Mouse (Mus musculus) liver, embryonic 11.5 days (tissue): ENCODE measurements around the gene A230050P20Rik. TPM values are rescaled to one million over a fixed set of nuclear protein-coding genes. Genes with fewer than 3 reads are reported as not detected.

Source experiments
- ATAC-seq: fragments of 200-750 bp; cut with Nextera tagmentation; replicated peaks from 2 replicates; pipeline ENCODE4 v1.8.0; 2017; ENCODE audit warnings: moderate number of reproducible peaks, mild to moderate bottlenecking, moderate TSS enrichment, moderate library complexity; ENCODE audit not compliant: low FRiP score
- DNase-seq: peaks from one replicate; pipeline ENCODE4 v3.0.0-alpha.2; 2017; ENCODE audit warnings: low spot score
- H3K27ac ChIP-seq: fragments of 300-500 bp; sonication (generic); 2 replicates; pipeline ENCODE4 v1.5.1; 2014; ENCODE audit warnings: mild to moderate bottlenecking, low read depth, low read length, control low read depth
- H3K27me3 ChIP-seq: fragments of 300-500 bp; sonication (generic); replicated peaks from 2 replicates; pipeline ENCODE4 v1.6.1; 2014; ENCODE audit warnings: low read length, mixed read lengths; ENCODE audit not compliant: control insufficient read depth, insufficient read depth
- H3K36me3 ChIP-seq: fragments of 300-500 bp; sonication (generic); 2 replicates; pipeline ENCODE4 v1.6.1; 2014; ENCODE audit warnings: mild to moderate bottlenecking, low read length, moderate library complexity, mixed read lengths; ENCODE audit not compliant: control insufficient read depth, insufficient read depth
- H3K4me1 ChIP-seq: fragments of 300-500 bp; sonication (generic); replicated peaks from 2 replicates; pipeline ENCODE4 v1.6.1; 2014; ENCODE audit warnings: low read length, mixed read lengths; ENCODE audit not compliant: control insufficient read depth, insufficient read depth
- H3K4me2 ChIP-seq: fragments of 300-500 bp; sonication (generic); 2 replicates; pipeline ENCODE4 v1.6.1; 2014; ENCODE audit warnings: mild to moderate bottlenecking, control low read depth, moderate library complexity
- H3K4me3 ChIP-seq: fragments of 300-500 bp; sonication (generic); 2 replicates; pipeline ENCODE4 v1.5.1; 2014; ENCODE audit warnings: low read depth, low read length, control low read depth
- H3K9ac ChIP-seq: fragments of 300-500 bp; sonication (generic); 2 replicates; pipeline ENCODE4 v1.6.1; 2014; ENCODE audit warnings: low read depth, low read length, control low read depth
- H3K9me3 ChIP-seq: fragments of 300-500 bp; sonication (generic); 2 replicates; pipeline ENCODE4 v1.6.1; 2016; ENCODE audit warnings: low read length, inconsistent platforms, mixed read lengths; ENCODE audit not compliant: control insufficient read depth
- WGBS: fragments of 180-500 bp; shearing (Covaris S2); extraction: QIAGEN DNeasy Blood & Tissue Kit; methylation state at CpG from one replicate; pipeline ENCODE4 v1.1.7; 2014; 5-methylcytosine and 5-hydroxymethylcytosine counted together
- polyA plus RNA-seq: library from polyadenylated mRNA; unstranded; fragments of >200 nt; fragmentation: Nextera tagmentation; extraction: Ambion mirVana; gene quantifications from 2 replicates; pipeline ENCODE4 v1.2.1, GENCODE M21; 2014

The A230050P20Rik gene
- polyA plus RNA-seq, 1 experiment from 2014 or later: 8.8 TPM

- Histone ChIP-seq H3K9ac (no peak overlapping the region), H3K4me2 (no peak overlapping the region), H3K4me3 (no peak overlapping the region), H3K36me3 (no peaks in the 10 kb centered on the region), H3K9me3 (no peaks in the 10 kb centered on the region), H3K27me3 (peaks cover 21% of the 10 kb centered on the region), H3K4me1 (no peaks in the 10 kb centered on the region), H3K27ac (no peak overlapping the region)
- DNase-seq (no peak), ATAC-seq (no peak)
- 56% methylated on average over 3 of the region's 3 CpGs for WGBS
Observed at GRCm38 (mm10) chr9:20866879-20867278, 1.6 kb upstream of the A230050P20Rik start.

DNA sequence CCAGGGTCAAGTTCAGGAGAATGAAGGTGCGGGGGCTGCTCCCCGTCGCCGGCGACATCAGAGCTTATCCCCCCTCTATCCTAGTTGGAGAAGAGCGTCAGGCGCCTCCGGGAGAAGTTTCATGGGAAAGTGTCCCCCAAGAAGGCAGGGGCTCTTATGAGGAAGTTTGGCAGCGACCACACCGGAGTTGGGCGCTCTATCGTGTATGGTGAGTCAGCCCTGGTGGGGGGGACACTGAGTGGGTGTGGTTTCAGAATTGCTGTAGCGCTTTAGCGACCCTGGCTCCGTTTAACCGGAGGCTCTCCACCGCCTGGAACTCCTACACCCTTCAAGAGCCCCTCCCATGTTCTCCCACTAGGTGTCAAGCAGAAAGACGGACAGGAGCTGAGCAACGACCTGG lies 804 bp downstream of the A230050P20Rik start:
- 6% methylated on average over 19 of the region's 19 CpGs for WGBS
- 0 out of 2 replicates have a peak, but pooled peaks have one; percentile 27 for ATAC-seq
- no peak for DNase-seq
- no peaks in the 10 kb centered on the region for H3K9me3 ChIP-seq
- H3K27ac ChIP-seq: no peak overlapping the region
- H3K36me3 ChIP-seq: no peaks in the 10 kb centered on the region
- peak overlapping the region; percentile 64 for H3K4me2 ChIP-seq
- H3K9ac ChIP-seq: no peak overlapping the region; the same call in 1 of the 2 replicates
- peaks cover 21% of the 10 kb centered on the region for H3K27me3 ChIP-seq
- H3K4me1 ChIP-seq: no peaks in the 10 kb centered on the region
- H3K4me3 ChIP-seq: peak overlapping the region; percentile 59

DNA sequence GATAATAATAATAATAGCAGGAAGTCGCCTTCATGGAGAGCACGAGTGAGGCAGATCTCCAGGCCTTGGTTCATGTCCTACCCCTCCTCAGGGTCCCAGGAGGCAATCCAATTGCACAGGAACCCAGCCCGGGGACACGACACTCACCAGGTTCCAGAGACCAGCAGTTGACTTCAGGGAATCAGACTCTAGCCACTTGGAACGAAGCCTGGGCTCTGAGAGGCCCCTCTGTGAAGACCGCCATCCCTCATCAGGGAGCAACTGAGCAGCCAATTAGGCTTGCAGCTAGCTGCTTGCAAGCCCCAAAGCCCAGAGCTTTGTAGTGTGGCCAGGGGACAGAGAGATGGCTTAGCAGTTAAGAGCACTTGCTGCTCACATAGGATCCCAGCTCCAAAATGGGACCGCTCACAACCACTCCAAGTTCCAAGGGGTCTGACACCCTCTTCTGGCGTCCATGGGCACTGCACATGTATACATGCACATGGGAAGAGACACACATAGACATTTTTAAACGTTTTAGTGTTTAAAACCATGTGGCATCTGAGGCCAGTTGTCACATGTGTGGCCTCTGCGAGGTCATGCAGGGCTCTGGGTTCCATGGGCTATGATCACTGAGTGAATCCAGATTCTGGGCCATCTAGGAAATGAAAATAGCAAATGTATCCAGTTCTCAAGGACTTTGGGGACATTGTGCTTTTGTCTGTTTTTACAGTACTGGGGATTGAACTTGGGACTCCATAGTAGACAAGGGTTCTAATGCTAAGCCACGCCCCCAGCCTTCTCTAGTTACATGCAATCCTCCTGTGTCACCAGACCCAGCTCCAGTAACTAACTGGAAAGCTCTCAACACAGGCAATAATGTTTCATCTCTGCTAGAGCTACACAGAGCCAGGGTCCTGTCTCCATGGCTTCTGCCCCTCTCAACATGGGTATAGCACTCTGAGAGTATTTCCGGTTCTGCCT lies 2.0 kb downstream of the A230050P20Rik start:
- no peak overlapping the region for H3K4me2 ChIP-seq
- WGBS: 75% methylated on average over 12 of the region's 12 CpGs
- no peak overlapping the region for H3K9ac ChIP-seq
- DNase-seq (no peak), ATAC-seq (no peak)
- H3K27ac ChIP-seq: no peak overlapping the region
- peaks cover 21% of the 10 kb centered on the region for H3K27me3 ChIP-seq
- H3K36me3 ChIP-seq: no peaks in the 10 kb centered on the region
- H3K9me3 ChIP-seq: no peaks in the 10 kb centered on the region
- H3K4me1 ChIP-seq: no peaks in the 10 kb centered on the region
- H3K4me3 ChIP-seq: no peak overlapping the region

DNA sequence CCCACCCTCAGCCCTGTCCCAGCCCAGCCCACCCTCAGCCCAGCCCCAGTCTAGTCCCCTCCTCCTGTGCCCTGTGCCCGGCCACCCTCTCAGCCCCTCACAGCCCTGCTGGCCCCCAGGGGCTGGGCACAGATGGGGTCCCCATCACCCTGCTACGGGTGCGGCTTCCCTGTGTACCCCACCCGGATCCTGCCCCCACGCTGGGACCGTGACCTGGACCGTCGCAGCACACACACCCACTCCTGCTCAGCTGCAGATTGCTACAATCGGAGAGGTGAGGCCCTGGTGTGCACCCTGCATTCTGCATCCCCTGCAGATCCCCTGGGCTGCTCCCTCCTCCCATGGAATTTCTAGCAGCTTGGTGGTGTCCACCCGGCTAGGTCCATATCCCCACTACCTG lies 4.5 kb downstream of the A230050P20Rik start:
- Histone ChIP-seq H3K4me3 (no peak overlapping the region), H3K9me3 (no peaks in the 10 kb centered on the region), H3K4me2 (no peak overlapping the region), H3K4me1 (0 out of 2 replicates have a peak, but pooled peaks cover 3% of the 10 kb centered on the region), H3K27ac (no peak overlapping the region), H3K27me3 (peaks cover 16% of the 10 kb centered on the region), H3K9ac (no peak overlapping the region), H3K36me3 (no peaks in the 10 kb centered on the region)
- DNase-seq (no peak), ATAC-seq (no peak)
- WGBS: 91% methylated on average over 10 of the region's 10 CpGs

GRCm38 (mm10) chr9:20873521-20873920 lies 5.1 kb downstream of the A230050P20Rik start:
- no peaks in the 10 kb centered on the region for H3K9me3 ChIP-seq
- peaks cover 11% of the 10 kb centered on the region for H3K27me3 ChIP-seq
- H3K36me3 ChIP-seq: no peaks in the 10 kb centered on the region
- DNase-seq (no peak), ATAC-seq (no peak)
- 77% methylated on average over 12 of the region's 12 CpGs for WGBS
- H3K4me2 ChIP-seq: no peak overlapping the region
- no peak overlapping the region for H3K4me3 ChIP-seq
- no peak overlapping the region for H3K27ac ChIP-seq
- no peak overlapping the region for H3K9ac ChIP-seq
- 0 out of 2 replicates have a peak, but pooled peaks cover 3% of the 10 kb centered on the region for H3K4me1 ChIP-seq

- no peak for DNase-seq
- no peak for ATAC-seq
Observed at GRCm38 (mm10) chr9:20875021-20875790, 6.8 kb downstream of the A230050P20Rik start.

DNA sequence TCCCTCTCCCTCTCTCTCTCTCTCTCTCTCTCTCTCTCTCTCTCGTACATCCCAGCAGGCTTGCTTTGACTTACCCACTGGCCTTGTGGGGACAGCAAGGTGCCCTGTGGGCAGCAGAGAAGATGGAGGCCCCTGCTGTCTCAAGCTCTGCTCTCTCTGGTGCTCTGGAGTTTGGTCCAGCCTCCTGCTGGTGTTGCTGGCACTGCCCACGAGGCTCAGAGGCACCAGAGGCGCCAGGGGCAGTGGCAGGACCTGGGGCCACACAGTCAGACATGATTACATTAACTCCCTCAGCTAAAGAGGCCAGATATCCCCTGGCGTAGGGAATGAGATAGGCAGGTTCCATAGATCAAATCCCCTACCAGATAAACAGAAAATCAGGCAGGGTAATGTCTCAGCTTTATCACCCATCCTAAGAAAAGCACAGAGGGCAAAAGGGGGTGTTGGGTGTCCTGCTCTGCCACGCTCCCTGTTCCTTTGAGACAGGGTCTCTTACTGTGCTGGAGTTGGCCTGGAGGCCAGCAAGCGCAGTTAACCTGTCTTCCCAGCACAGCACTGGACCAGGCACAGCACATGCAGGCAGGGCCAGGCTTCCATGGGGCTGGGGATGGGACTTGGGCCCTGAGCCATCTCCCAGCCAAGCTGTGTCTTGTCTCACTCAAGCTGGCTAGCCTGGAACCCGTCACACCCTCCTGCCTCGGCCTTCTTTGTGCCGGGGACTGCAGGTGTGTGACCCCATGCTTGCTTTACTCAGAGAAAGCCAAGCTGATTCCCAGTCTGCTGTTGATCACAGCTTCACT lies 8.1 kb downstream of the A230050P20Rik start:
- WGBS: 68% methylated on average over 8 of the region's 9 CpGs
- peaks cover 16% of the 10 kb centered on the region for H3K4me1 ChIP-seq
- DNase-seq: no peak
- no peak overlapping the region for H3K27ac ChIP-seq
- H3K4me2 ChIP-seq: no peak overlapping the region
- no peaks in the 10 kb centered on the region for H3K36me3 ChIP-seq
- H3K27me3 ChIP-seq: no peaks in the 10 kb centered on the region
- no peak overlapping the region for H3K4me3 ChIP-seq
- H3K9ac ChIP-seq: no peak overlapping the region
- ATAC-seq: no peak
- H3K9me3 ChIP-seq: no peaks in the 10 kb centered on the region

More at GRCm38 (mm10) chr9:20875021-20875790, 6.8 kb downstream of the A230050P20Rik start:
- no peak overlapping the region for H3K4me2 ChIP-seq
- H3K9me3 ChIP-seq: no peaks in the 10 kb centered on the region
- no peak overlapping the region for H3K4me3 ChIP-seq
- 70% methylated on average over 23 of the region's 23 CpGs for WGBS
- H3K27me3 ChIP-seq: no peaks in the 10 kb centered on the region; the same call in 1 of the 2 replicates
- H3K36me3 ChIP-seq: no peaks in the 10 kb centered on the region
- H3K4me1 ChIP-seq: peaks cover 16% of the 10 kb centered on the region
- H3K27ac ChIP-seq: no peak overlapping the region
- H3K9ac ChIP-seq: no peak overlapping the region
